Mouse (Mus musculus) limb, embryonic 15.5 days (tissue): Measurements from ENCODE around the gene Ccdc9. TPM values are rescaled to one million over a fixed set of nuclear protein-coding genes. Genes with fewer than 3 reads are reported as not detected.
"Not testable (repeated sequence)": the region's sequence is repeated elsewhere in the genome, so short reads cannot be mapped to it uniquely, and the experiment has no call there.

ENCODE experiments used
- ATAC-seq: fragments of 200-750 bp; cut with Nextera tagmentation; 2 replicates; pipeline ENCODE4 v1.8.0; 2017; ENCODE audit warnings: low read depth, moderate TSS enrichment; ENCODE audit not compliant: insufficient number of reproducible peaks, low FRiP score, low TSS enrichment
- H3K27ac ChIP-seq: fragments of 300-500 bp; sonication (generic); 2 replicates; pipeline ENCODE4 v1.5.1; 2015; ENCODE audit warnings: moderate library complexity, mild to moderate bottlenecking, inconsistent platforms
- H3K27me3 ChIP-seq: fragments of 300-500 bp; sonication (generic); 2 replicates; pipeline ENCODE4 v1.6.1; 2015; ENCODE audit warnings: inconsistent platforms
- H3K36me3 ChIP-seq: fragments of 300-500 bp; sonication (generic); 2 replicates; pipeline ENCODE4 v1.6.1; 2015; ENCODE audit warnings: inconsistent platforms
- H3K4me1 ChIP-seq: fragments of 300-500 bp; sonication (generic); 2 replicates; pipeline ENCODE4 v1.6.1; 2015; ENCODE audit warnings: inconsistent platforms
- H3K4me2 ChIP-seq: fragments of 300-500 bp; sonication (generic); 2 replicates; pipeline ENCODE4 v1.6.1; 2015; ENCODE audit warnings: mild to moderate bottlenecking, inconsistent platforms
- H3K4me3 ChIP-seq: fragments of 300-500 bp; sonication (generic); 2 replicates; pipeline ENCODE4 v1.5.1; 2015; ENCODE audit warnings: mild to moderate bottlenecking, inconsistent platforms
- H3K9ac ChIP-seq: fragments of 300-500 bp; sonication (generic); 2 replicates; pipeline ENCODE4 v1.6.1; 2015; ENCODE audit warnings: inconsistent platforms
- H3K9me3 ChIP-seq: fragments of 300-500 bp; sonication (generic); 2 replicates; pipeline ENCODE4 v1.6.1; 2016; ENCODE audit warnings: inconsistent platforms
- WGBS: fragments of 180-500 bp; shearing (Covaris S2); methylation state at CpG from one replicate; pipeline ENCODE4 v1.1.7; 2015; 5-methylcytosine and 5-hydroxymethylcytosine counted together
- polyA plus RNA-seq: library from polyadenylated mRNA; unstranded; fragments of >200 nt; fragmentation: Nextera tagmentation; extraction: Ambion mirVana; gene quantifications from 2 replicates; pipeline ENCODE4 v1.2.1, GENCODE M21; 2015

Gene Ccdc9
- polyA plus RNA-seq, 1 experiment from 2014 or later, result 26.6 TPM

- 90% methylated on average over 13 of the region's 13 CpGs for WGBS
- peaks cover 64% of the 10 kb centered on the region for H3K36me3 ChIP-seq
- H3K4me3 ChIP-seq, result no peak overlapping the region
- H3K4me2 ChIP-seq, result no peak overlapping the region
- no peak for ATAC-seq
- H3K27me3 ChIP-seq, result no peaks in the 10 kb centered on the region
- no peak overlapping the region for H3K27ac ChIP-seq
- peaks cover 17% of the 10 kb centered on the region for H3K4me1 ChIP-seq
- H3K9ac ChIP-seq, result no peak overlapping the region
- no peaks in the 10 kb centered on the region for H3K9me3 ChIP-seq
These were observed 4.3 kb downstream of the Ccdc9 start for GRCm38 (mm10) chr7:16282334-16282733.

GRCm38 (mm10) chr7:16280721-16281120 lies 5.9 kb downstream of the Ccdc9 start:
- WGBS, result 66% methylated on average over 11 of the region's 11 CpGs
- Histone ChIP-seq H3K4me3 (no peak overlapping the region), H3K9me3 (no peaks in the 10 kb centered on the region), H3K27ac (0 out of 2 replicates have a peak overlapping the region, but pooled peaks have one; percentile 30), H3K27me3 (no peaks in the 10 kb centered on the region), H3K9ac (no peak overlapping the region), H3K36me3 (peaks cover 80% of the 10 kb centered on the region), H3K4me1 (peaks cover 17% of the 10 kb centered on the region), H3K4me2 (no peak overlapping the region)
- ATAC-seq, result no peak

- Histone ChIP-seq H3K27me3 (no peaks in the 10 kb centered on the region), H3K9ac (no peak overlapping the region), H3K4me1 (peaks cover 31% of the 10 kb centered on the region), H3K27ac (peak overlapping the region; percentile 94; the same call in 1 of the 2 replicates), H3K4me3 (peak overlapping the region; percentile 80; the same call in 1 of the 2 replicates), H3K36me3 (peaks cover 46% of the 10 kb centered on the region), H3K9me3 (no peaks in the 10 kb centered on the region), H3K4me2 (no peak overlapping the region)
- 80% methylated on average over 10 of the region's 10 CpGs for WGBS
- ATAC-seq, result no peak
These were observed 11.4 kb downstream of the Ccdc9 start for GRCm38 (mm10) chr7:16274922-16275890.

- ATAC-seq, result peak; percentile 77
- Histone ChIP-seq H3K27me3 (no peaks in the 10 kb centered on the region), H3K4me3 (peak overlapping the region; percentile 80), H3K4me2 (peak overlapping the region; percentile 89), H3K36me3 (peaks cover 37% of the 10 kb centered on the region), H3K9me3 (no peaks in the 10 kb centered on the region), H3K9ac (peak overlapping the region; percentile 43), H3K4me1 (peaks cover 31% of the 10 kb centered on the region), H3K27ac (peak overlapping the region; percentile 94)
- 0% methylated on average over 18 of the region's 18 CpGs for WGBS
These were observed 12.8 kb downstream of the Ccdc9 start for GRCm38 (mm10) chr7:16273766-16274140.

- under 1% methylated on average over 39 of the region's 49 CpGs for WGBS
- Histone ChIP-seq H3K27ac (peak within 1 kb of the TSS; percentile 94), H3K27me3 (no peaks in the 10 kb centered on the region), H3K4me1 (peaks cover 31% of the 10 kb centered on the region), H3K4me2 (peak within 1 kb of the TSS; percentile 89), H3K9ac (peak within 1 kb of the TSS; percentile 81), H3K9me3 (no peaks in the 10 kb centered on the region), H3K4me3 (peak within 1 kb of the TSS; percentile 80), H3K36me3 (peaks cover 33% of the 10 kb centered on the region)
- peak; percentile 88 for ATAC-seq
These were observed 13.4 kb downstream of the Ccdc9 start, which contains the start of gene Inafm1 for GRCm38 (mm10) chr7:16273081-16273765. Gene Inafm1 (minus strand): TSS chr7:16273617.

GRCm38 (mm10) chr7:16272681-16273080 lies 13.9 kb downstream of the Ccdc9 start:
- under 1% methylated on average over 36 of the region's 46 CpGs for WGBS
- Histone ChIP-seq H3K4me3 (peak overlapping the region; percentile 80), H3K9me3 (no peaks in the 10 kb centered on the region), H3K27ac (peak overlapping the region; percentile 94), H3K27me3 (no peaks in the 10 kb centered on the region), H3K4me1 (peaks cover 31% of the 10 kb centered on the region), H3K9ac (peak overlapping the region; percentile 81), H3K36me3 (peaks cover 28% of the 10 kb centered on the region), H3K4me2 (peak overlapping the region; percentile 89)
- peak; percentile 69 for ATAC-seq

GRCm38 (mm10) chr7:16271139-16271538 lies 15.5 kb downstream of the Ccdc9 start:
- no peaks in the 10 kb centered on the region for H3K27me3 ChIP-seq
- H3K36me3 ChIP-seq, result peaks cover 13% of the 10 kb centered on the region
- peaks cover 31% of the 10 kb centered on the region for H3K4me1 ChIP-seq
- no peak overlapping the region for H3K4me3 ChIP-seq
- no peaks in the 10 kb centered on the region for H3K9me3 ChIP-seq
- H3K9ac ChIP-seq, result no peak overlapping the region
- 0 out of 2 replicates have a peak overlapping the region, but pooled peaks have one; percentile 89 for H3K4me2 ChIP-seq
- ATAC-seq, result no peak
- H3K27ac ChIP-seq, result no peak overlapping the region
- 66% methylated on average over 1 of the region's 1 CpGs for WGBS

GRCm38 (mm10) chr7:16266593-16266992 lies 20.0 kb downstream of the Ccdc9 start:
- 81% methylated on average over 7 of the region's 7 CpGs for WGBS
- H3K27me3 ChIP-seq, result not testable (repeated sequence)

GRCm38 (mm10) chr7:16265856-16266255 lies 20.7 kb downstream of the Ccdc9 start:
- Histone ChIP-seq H3K4me3 (no peak overlapping the region), H3K27me3 (no peaks in the 10 kb centered on the region), H3K9ac (no peak overlapping the region), H3K27ac (no peak overlapping the region), H3K36me3 (no peaks in the 10 kb centered on the region), H3K4me2 (no peak overlapping the region), H3K9me3 (no peaks in the 10 kb centered on the region), H3K4me1 (no peaks in the 10 kb centered on the region)
- WGBS, result 88% methylated on average over 11 of the region's 11 CpGs
- no peak for ATAC-seq

More at GRCm38 (mm10) chr7:16266593-16266992, 20.0 kb downstream of the Ccdc9 start:
- not testable (repeated sequence) for H3K9ac ChIP-seq, ATAC-seq, H3K4me2 ChIP-seq, H3K9me3 ChIP-seq, H3K4me1 ChIP-seq, H3K27ac ChIP-seq, H3K36me3 ChIP-seq, H3K4me3 ChIP-seq

- WGBS, result 83% methylated on average over 5 of the region's 5 CpGs
These were observed 22.8 kb downstream of the Ccdc9 start for GRCm38 (mm10) chr7:16263843-16264242.

GRCm38 (mm10) chr7:16263015-16263787 lies 23.4 kb downstream of the Ccdc9 start:
- no peaks in the 10 kb centered on the region for H3K4me1 ChIP-seq
- H3K4me2 ChIP-seq, result no peak overlapping the region
- ATAC-seq, result no peak
- H3K27me3 ChIP-seq, result no peaks in the 10 kb centered on the region
- H3K9ac ChIP-seq, result no peak overlapping the region
- no peak overlapping the region for H3K4me3 ChIP-seq
- 28% methylated on average over 8 of the region's 8 CpGs for WGBS
- H3K27ac ChIP-seq, result no peak overlapping the region
- no peaks in the 10 kb centered on the region for H3K36me3 ChIP-seq
- no peaks in the 10 kb centered on the region for H3K9me3 ChIP-seq

More at GRCm38 (mm10) chr7:16263843-16264242, 22.8 kb downstream of the Ccdc9 start:
- H3K9me3 ChIP-seq, result no peaks in the 10 kb centered on the region
- no peak overlapping the region for H3K27ac ChIP-seq
- no peak overlapping the region for H3K4me3 ChIP-seq
- H3K27me3 ChIP-seq, result no peaks in the 10 kb centered on the region
- H3K4me1 ChIP-seq, result no peaks in the 10 kb centered on the region
- no peaks in the 10 kb centered on the region for H3K36me3 ChIP-seq
- no peak overlapping the region for H3K4me2 ChIP-seq
- ATAC-seq, result no peak
- H3K9ac ChIP-seq, result no peak overlapping the region
